Mouse (Mus musculus): ENCODE data around the gene Hdhd5. TPM values are rescaled to one million over a fixed set of nuclear protein-coding genes. Genes with fewer than 3 reads are reported as not detected.
A peak's percentile ranks its signal among the peaks of the same experiment; 100 is the strongest.

Hdhd5 gene
- polyA plus RNA-seq (2012; rRNA removed): 6.2 and 9.9 TPM in 2 replicates

DNA sequence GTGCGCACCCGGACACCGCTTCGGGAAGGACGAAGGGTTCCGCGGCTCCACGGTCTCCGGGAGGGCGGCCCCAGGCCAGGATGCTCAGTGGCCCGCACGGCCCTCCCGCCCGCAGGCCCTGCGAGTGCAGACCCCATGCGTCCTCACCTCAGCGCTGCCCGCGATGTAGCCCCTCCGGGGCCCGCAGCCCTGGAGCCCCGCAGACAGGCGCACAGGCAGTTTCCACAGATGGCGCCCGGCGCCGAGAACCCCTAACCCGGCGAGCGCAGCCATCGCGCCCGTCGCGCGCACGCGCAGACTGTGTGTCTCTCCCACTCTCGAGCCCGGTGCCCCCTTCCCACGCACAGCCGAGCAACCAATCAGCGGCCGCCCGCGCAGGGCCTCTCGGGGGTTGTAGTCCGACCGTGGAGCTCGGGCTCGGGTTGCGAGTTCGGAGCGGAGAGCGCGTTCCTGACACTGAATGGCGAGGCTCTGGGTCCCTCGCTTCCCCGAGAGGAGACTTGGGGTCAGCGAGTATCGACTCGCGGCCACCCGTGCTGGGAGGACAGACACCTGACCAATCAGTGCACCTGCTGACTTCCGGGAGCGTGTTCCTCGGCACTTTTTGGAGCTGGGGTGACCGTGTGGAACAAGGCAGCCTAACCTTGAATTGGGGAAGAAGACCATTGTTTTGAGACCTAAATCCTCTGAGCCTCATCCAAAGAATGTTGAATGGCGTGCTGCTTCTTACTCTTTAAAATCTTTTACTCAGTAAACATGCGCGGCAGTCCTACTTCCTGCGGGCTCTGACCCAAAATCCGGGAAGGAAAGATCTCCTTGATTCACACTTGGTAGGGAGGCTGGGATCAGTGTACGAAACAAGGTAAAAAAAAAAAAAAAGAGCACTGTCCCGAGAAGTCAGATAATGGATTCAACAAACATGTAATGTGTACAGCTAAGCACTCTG, at the start of gene Hdhd5:
Hdhd5 (minus strand) TSS at position 300 of the 946 bp plus-strand sequence.
- WGBS: 1% methylated on average over 75 of the region's 75 CpGs
- TF ChIP-seq POLR2A (IDR thresholded peaks at IDR 0.05; ENCODE audit: low read depth, low read length) (peak; percentile 76), CTCF (IDR thresholded peaks at IDR 0.05; ENCODE audit: extremely low read depth, insufficient read length, insufficient replicate concordance, low read depth, low read length) (no peak)
- H3K36me3 ChIP-seq (ENCODE audit: control insufficient read depth, insufficient read depth, low read length): no peaks in the 10 kb centered on the region
- no peak within 1 kb of the TSS for H3K27ac ChIP-seq (ENCODE audit: insufficient read depth, low read depth, low read length)
- peaks cover 8% of the 10 kb centered on the region; the same call in 1 of the 2 replicates for H3K4me1 ChIP-seq (ENCODE audit: control insufficient read depth, insufficient read depth, insufficient read length, low read length)
- no peaks in the 10 kb centered on the region for H3K27me3 ChIP-seq (ENCODE audit: control insufficient read depth, insufficient read depth, low read length)
- H3K4me3 ChIP-seq (ENCODE audit: low read depth, low read length): peak within 1 kb of the TSS; percentile 96

DNA sequence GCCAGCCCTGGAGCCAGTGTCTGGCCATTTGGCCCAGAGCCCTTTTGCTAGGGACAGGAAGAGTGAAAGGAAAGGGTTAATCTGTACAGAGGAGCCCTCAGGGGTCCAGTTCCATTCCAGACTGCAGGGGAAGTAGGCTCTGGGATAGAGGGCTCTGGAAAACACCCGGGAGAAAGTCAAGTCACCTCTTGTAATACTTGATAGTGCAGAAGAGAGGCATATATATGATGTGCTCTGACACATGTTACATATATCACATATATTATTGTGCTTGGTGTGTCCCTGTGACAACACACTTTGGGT, 49.5 kb upstream of the Hdhd5 start:
- no peaks in the 10 kb centered on the region for H3K27me3 ChIP-seq (ENCODE audit: control insufficient read depth, insufficient read depth, low read length)
- TF ChIP-seq CTCF (IDR thresholded peaks at IDR 0.05; ENCODE audit: extremely low read depth, insufficient read length, insufficient replicate concordance, low read depth, low read length) (no peak), POLR2A (IDR thresholded peaks at IDR 0.05; ENCODE audit: low read depth, low read length) (no peak)
- 6% methylated on average over 1 of the region's 1 CpGs for WGBS
- peaks cover 8% of the 10 kb centered on the region; the same call in 1 of the 2 replicates for H3K4me1 ChIP-seq (ENCODE audit: control insufficient read depth, insufficient read depth, insufficient read length, low read length)
- H3K27ac ChIP-seq (ENCODE audit: insufficient read depth, low read depth, low read length): no peak overlapping the region
- no peak overlapping the region for H3K4me3 ChIP-seq (ENCODE audit: low read depth, low read length)
- H3K36me3 ChIP-seq (ENCODE audit: control insufficient read depth, insufficient read depth, low read length): no peaks in the 10 kb centered on the region

DNA sequence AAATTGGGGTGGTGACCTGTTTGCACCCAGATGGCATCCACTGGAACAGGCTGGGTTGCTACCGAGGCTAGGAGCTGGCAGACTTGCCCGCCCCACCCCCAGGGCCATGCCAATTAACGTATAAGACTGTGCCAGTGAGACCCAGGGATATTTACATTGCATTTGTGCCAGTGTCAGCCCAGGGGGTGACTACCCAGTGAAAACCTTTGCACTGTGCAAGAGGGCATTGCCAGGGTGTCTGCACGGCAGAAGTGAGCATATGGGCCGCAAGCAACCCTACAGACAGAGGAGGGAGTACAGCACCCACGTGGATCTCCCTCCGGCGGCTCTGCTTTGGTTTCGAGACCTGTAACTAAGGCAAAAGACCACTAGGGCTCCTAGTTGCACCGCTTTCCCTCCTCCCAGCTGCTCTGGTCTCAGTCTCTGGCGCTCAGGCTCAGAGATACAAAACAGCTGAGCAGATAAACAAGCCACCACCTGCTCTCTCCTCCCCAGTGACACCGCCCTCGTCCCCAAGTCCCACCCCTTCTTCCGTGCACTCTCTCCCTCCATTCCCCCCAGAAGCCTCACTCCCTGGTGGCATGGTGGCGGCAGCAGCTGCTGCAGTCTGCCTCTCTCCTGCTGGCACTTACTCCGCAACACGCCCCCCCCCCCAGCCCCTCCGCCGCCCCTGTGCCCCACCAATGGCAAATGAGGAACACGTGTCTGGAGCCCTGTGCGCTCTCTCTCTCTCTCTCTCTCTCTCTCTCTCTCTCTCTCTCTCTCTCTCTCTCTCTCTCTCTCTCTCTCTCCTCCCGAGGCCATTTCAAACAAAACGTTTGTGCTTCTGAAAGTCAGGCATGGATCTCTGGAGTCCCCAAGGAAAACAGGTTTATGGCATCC, 49.0 kb upstream of the Hdhd5 start:
- Histone ChIP-seq H3K36me3 (ENCODE audit: control insufficient read depth, insufficient read depth, low read length) (no peaks in the 10 kb centered on the region), H3K4me3 (ENCODE audit: low read depth, low read length) (peak overlapping the region; percentile 43), H3K4me1 (ENCODE audit: control insufficient read depth, insufficient read depth, insufficient read length, low read length) (peaks cover 8% of the 10 kb centered on the region; the same call in 1 of the 2 replicates), H3K27ac (ENCODE audit: insufficient read depth, low read depth, low read length) (peak overlapping the region; percentile 37), H3K27me3 (ENCODE audit: control insufficient read depth, insufficient read depth, low read length) (no peaks in the 10 kb centered on the region)
- TF ChIP-seq POLR2A (IDR thresholded peaks at IDR 0.05; ENCODE audit: low read depth, low read length) (no peak; the same call in 1 of the 2 replicates), CTCF (IDR thresholded peaks at IDR 0.05; ENCODE audit: extremely low read depth, insufficient read length, insufficient replicate concordance, low read depth, low read length) (0 out of 2 replicates have a peak, but pooled peaks have one; percentile 8)
- 2% methylated on average over 22 of the region's 23 CpGs for WGBS

DNA sequence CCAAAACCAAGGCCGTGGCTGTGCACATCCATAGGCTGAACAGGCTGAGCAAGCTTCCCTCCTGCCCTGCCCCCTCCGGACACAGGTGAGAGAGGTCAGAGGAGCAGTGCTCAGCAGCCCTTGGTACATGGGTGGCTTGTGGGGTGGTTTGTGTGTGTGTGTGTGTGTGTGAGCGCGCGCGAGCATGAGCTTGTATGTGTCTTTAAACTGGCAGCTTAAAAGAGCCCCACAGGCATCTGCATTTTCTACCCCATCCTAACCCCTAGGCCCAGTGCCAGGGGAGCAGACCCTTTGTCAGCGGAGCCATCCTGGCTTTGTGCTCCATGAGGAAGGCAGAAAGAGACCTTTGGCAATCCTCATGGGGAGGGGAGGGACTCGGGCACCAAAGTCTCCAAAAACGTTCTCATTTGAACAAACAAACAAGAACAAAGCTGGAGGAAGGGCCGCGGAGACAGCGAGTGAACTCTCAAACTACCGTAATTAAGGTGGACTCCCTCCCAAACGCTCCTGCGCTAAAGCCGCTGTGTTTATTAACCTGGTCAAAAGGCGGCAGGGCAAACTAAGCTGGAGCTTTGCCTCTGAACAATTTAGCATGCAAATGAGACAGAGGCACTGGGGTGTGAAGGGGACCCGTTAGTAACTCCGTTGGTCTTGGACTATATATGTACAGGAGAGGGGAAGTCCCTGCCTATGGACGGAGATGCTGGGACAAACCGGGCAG, 48.2 kb upstream of the Hdhd5 start:
- Histone ChIP-seq H3K4me1 (ENCODE audit: control insufficient read depth, insufficient read depth, insufficient read length, low read length) (peaks cover 8% of the 10 kb centered on the region; the same call in 1 of the 2 replicates), H3K27ac (ENCODE audit: insufficient read depth, low read depth, low read length) (peak overlapping the region; percentile 37), H3K4me3 (ENCODE audit: low read depth, low read length) (peak overlapping the region; percentile 43), H3K36me3 (ENCODE audit: control insufficient read depth, insufficient read depth, low read length) (no peaks in the 10 kb centered on the region), H3K27me3 (ENCODE audit: control insufficient read depth, insufficient read depth, low read length) (no peaks in the 10 kb centered on the region)
- TF ChIP-seq POLR2A (IDR thresholded peaks at IDR 0.05; ENCODE audit: low read depth, low read length) (no peak), CTCF (IDR thresholded peaks at IDR 0.05; ENCODE audit: extremely low read depth, insufficient read length, insufficient replicate concordance, low read depth, low read length) (no peak)
- WGBS: 11% methylated on average over 21 of the region's 21 CpGs

DNA sequence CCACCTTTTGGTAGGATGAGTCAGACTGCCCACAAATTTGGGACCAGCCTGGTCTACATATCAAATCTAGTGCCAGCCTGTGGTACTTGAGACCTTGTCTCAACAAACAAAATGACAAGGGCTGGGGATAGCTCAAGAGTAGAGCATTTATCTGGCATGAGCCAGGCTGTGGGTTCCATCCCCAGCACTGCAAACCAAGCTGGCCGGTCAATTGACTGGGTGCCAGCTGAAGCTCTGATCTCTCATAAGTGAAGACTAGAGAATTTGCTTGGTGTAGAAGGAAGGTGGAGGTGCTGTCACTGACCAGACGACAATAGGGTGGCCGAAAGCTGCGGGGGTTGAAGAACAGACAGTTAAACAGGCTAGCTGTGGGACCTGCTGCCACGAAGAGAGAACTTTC, 47.4 kb upstream of the Hdhd5 start:
- WGBS: 73% methylated on average over 5 of the region's 5 CpGs
- H3K27ac ChIP-seq (ENCODE audit: insufficient read depth, low read depth, low read length): no peak overlapping the region
- no peaks in the 10 kb centered on the region for H3K36me3 ChIP-seq (ENCODE audit: control insufficient read depth, insufficient read depth, low read length)
- TF ChIP-seq POLR2A (IDR thresholded peaks at IDR 0.05; ENCODE audit: low read depth, low read length) (no peak), CTCF (IDR thresholded peaks at IDR 0.05; ENCODE audit: extremely low read depth, insufficient read length, insufficient replicate concordance, low read depth, low read length) (no peak)
- peaks cover 8% of the 10 kb centered on the region; the same call in 1 of the 2 replicates for H3K4me1 ChIP-seq (ENCODE audit: control insufficient read depth, insufficient read depth, insufficient read length, low read length)
- no peaks in the 10 kb centered on the region for H3K27me3 ChIP-seq (ENCODE audit: control insufficient read depth, insufficient read depth, low read length)
- H3K4me3 ChIP-seq (ENCODE audit: low read depth, low read length): no peak overlapping the region

DNA sequence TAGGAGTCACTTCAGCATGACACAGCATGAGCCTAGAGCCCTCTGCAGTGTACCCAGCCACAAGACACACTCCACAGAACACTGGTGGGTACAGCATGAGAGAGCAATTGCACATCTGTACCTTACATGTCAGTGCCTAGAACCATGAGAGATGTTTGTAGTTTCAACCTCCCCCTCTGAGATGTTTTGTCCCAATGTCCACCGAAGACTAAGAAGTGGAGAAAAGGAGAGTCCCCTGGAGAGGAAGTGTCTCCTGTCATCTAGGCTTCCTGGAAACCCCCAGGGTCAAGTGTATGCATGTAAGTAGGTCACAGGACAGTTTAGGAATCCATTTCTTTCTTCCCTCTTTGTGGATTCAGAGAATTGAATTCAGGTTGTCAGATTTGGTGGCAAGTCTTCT, 41.3 kb upstream of the Hdhd5 start:
- no peak for TF ChIP-seq POLR2A (IDR thresholded peaks at IDR 0.05; ENCODE audit: low read depth, low read length)
- no peak for TF ChIP-seq CTCF (IDR thresholded peaks at IDR 0.05; ENCODE audit: extremely low read depth, insufficient read length, insufficient replicate concordance, low read depth, low read length)
- no peak overlapping the region for H3K27ac ChIP-seq (ENCODE audit: insufficient read depth, low read depth, low read length)
- H3K4me3 ChIP-seq (ENCODE audit: low read depth, low read length): no peak overlapping the region
- H3K27me3 ChIP-seq (ENCODE audit: control insufficient read depth, insufficient read depth, low read length): no peaks in the 10 kb centered on the region
- WGBS: 56% methylated on average over 1 of the region's 1 CpGs
- no peaks in the 10 kb centered on the region for H3K4me1 ChIP-seq (ENCODE audit: control insufficient read depth, insufficient read depth, insufficient read length, low read length)
- no peaks in the 10 kb centered on the region for H3K36me3 ChIP-seq (ENCODE audit: control insufficient read depth, insufficient read depth, low read length)
